19 mouse cellular contexts compared by ENCODE assay signal in genomic region chr7:34750350-34750749, GRCm38 (mm10).
DNase-seq lines count a peak whose midpoint lies in the region; ATAC-seq and TF ChIP-seq lines count a peak whose summit lies in the region.
"Had no signal": no experiment of that assay in that cellular context is flagged by ENCODE, and none has a peak within 500 bp of the region (broad histone marks: within the 10 kb centered on the region; RNA-seq: fewer than 3 reads in every experiment).

No protein-coding gene starts in this region.

- H3K9me3 ChIP-seq in forebrain, embryonic 10.5 days: peaks cover 3% of the 10 kb centered on the region; the same call in 1 of the 2 replicates
- no peaks in the 10 kb centered on the region for H3K9me3 ChIP-seq in forebrain, postnatal 0 days (ENCODE audit: low read length)
- no peaks in the 10 kb centered on the region for H3K9me3 ChIP-seq in hindbrain, embryonic 10.5 days
- H3K9me3 ChIP-seq in hindbrain, embryonic 16.5 days (ENCODE audit: control insufficient read depth, low read length): no peaks in the 10 kb centered on the region
- no peaks in the 10 kb centered on the region for H3K9me3 ChIP-seq in kidney, postnatal 0 days (replicated peaks; ENCODE audit: low read length)
- H3K9me3 ChIP-seq in neural tube, embryonic 13.5 days: no peaks in the 10 kb centered on the region
- no peaks in the 10 kb centered on the region for H3K9me3 ChIP-seq in neural tube, embryonic 15.5 days (replicated peaks)
- H3K9me3 ChIP-seq: embryonic facial prominence, embryonic 15.5 days; heart, embryonic 13.5 days; hindbrain, embryonic 12.5 days had no signal

- no peak overlapping the region for H3K4me2 ChIP-seq in forebrain, postnatal 0 days (ENCODE audit: low read depth)
- no peak overlapping the region for H3K4me2 ChIP-seq in hindbrain, embryonic 16.5 days (ENCODE audit: low read length)
- no peak overlapping the region for H3K4me2 ChIP-seq in kidney, postnatal 0 days (ENCODE audit: low read length)
- no peak overlapping the region for H3K4me2 ChIP-seq in neural tube, embryonic 13.5 days
- no peak overlapping the region for H3K4me2 ChIP-seq in neural tube, embryonic 15.5 days
- H3K4me2 ChIP-seq: embryonic facial prominence, embryonic 15.5 days; heart, embryonic 13.5 days; hindbrain, embryonic 12.5 days had no signal

- H3K27ac ChIP-seq in forebrain, embryonic 10.5 days: peak overlapping the region; percentile 73
- no peak overlapping the region for H3K27ac ChIP-seq in forebrain, postnatal 0 days (ENCODE audit: low read depth, low read length)
- H3K27ac ChIP-seq in hindbrain, embryonic 10.5 days: peak overlapping the region; percentile 46; the same call in 1 of the 2 replicates
- no peak overlapping the region for H3K27ac ChIP-seq in hindbrain, embryonic 16.5 days (ENCODE audit: low read depth, low read length)
- H3K27ac ChIP-seq in kidney, postnatal 0 days: peak overlapping the region; percentile 68
- H3K27ac ChIP-seq in neural tube, embryonic 13.5 days (replicated peaks): 0 out of 2 replicates have a peak overlapping the region, but pooled peaks have one; percentile 9
- no peak overlapping the region for H3K27ac ChIP-seq in neural tube, embryonic 15.5 days (replicated peaks)
- H3K27ac ChIP-seq: embryonic facial prominence, embryonic 15.5 days; heart, embryonic 13.5 days; hindbrain, embryonic 12.5 days; hindbrain, postnatal 0 days had no signal

- peaks cover 60% of the 10 kb centered on the region for H3K4me1 ChIP-seq in forebrain, embryonic 10.5 days
- H3K4me1 ChIP-seq in forebrain, postnatal 0 days (ENCODE audit: insufficient read depth): no peaks in the 10 kb centered on the region; the same call in 1 of the 2 replicates
- peaks cover 62% of the 10 kb centered on the region for H3K4me1 ChIP-seq in hindbrain, embryonic 10.5 days (replicated peaks)
- H3K4me1 ChIP-seq in hindbrain, embryonic 16.5 days (ENCODE audit: control insufficient read depth, insufficient read depth, low read depth, low read length): peaks cover 20% of the 10 kb centered on the region
- H3K4me1 ChIP-seq in kidney, postnatal 0 days (replicated peaks; ENCODE audit: insufficient read depth, low read length): peaks cover 25% of the 10 kb centered on the region
- peaks cover 56% of the 10 kb centered on the region for H3K4me1 ChIP-seq in neural tube, embryonic 13.5 days (replicated peaks)
- H3K4me1 ChIP-seq in neural tube, embryonic 15.5 days: peaks cover 46% of the 10 kb centered on the region
- H3K4me1 ChIP-seq: embryonic facial prominence, embryonic 15.5 days had no signal

- H3K4me3 ChIP-seq in forebrain, embryonic 10.5 days: no peak overlapping the region
- no peak overlapping the region for H3K4me3 ChIP-seq in forebrain, postnatal 0 days (ENCODE audit: low read depth, low read length)
- no peak overlapping the region for H3K4me3 ChIP-seq in hindbrain, embryonic 10.5 days
- no peak overlapping the region for H3K4me3 ChIP-seq in hindbrain, embryonic 16.5 days (ENCODE audit: low read length)
- no peak overlapping the region for H3K4me3 ChIP-seq in kidney, postnatal 0 days (replicated peaks; ENCODE audit: low read depth, low read length)
- no peak overlapping the region for H3K4me3 ChIP-seq in neural tube, embryonic 13.5 days
- H3K4me3 ChIP-seq in neural tube, embryonic 15.5 days (replicated peaks): no peak overlapping the region
- H3K4me3 ChIP-seq: embryonic facial prominence, embryonic 15.5 days; erythroblast, embryonic 14.5 days; heart, embryonic 13.5 days; hindbrain, embryonic 12.5 days had no signal

- DNase-seq in forebrain, embryonic 10.5 days (ENCODE audit: extremely low spot score, low spot score): no peak
- no peak for DNase-seq in forebrain, postnatal 0 days
- no peak for DNase-seq in hindbrain, embryonic 10.5 days (ENCODE audit: low spot score)
- peak; percentile 51 for DNase-seq in kidney, postnatal 0 days (ENCODE audit: low spot score)
- no peak for DNase-seq in kidney, adult 8-10 months
- DNase-seq: adrenal gland, adult 8-10 months; cerebellum, adult 2 months; gastrocnemius, postnatal 36 days; heart, adult 11 months had no signal

- H3K36me3 ChIP-seq in forebrain, embryonic 10.5 days (replicated peaks): no peaks in the 10 kb centered on the region
- H3K36me3 ChIP-seq in forebrain, postnatal 0 days (ENCODE audit: insufficient read depth): no peaks in the 10 kb centered on the region
- H3K36me3 ChIP-seq in hindbrain, embryonic 10.5 days: no peaks in the 10 kb centered on the region
- H3K36me3 ChIP-seq in hindbrain, embryonic 16.5 days (ENCODE audit: control insufficient read depth, insufficient read depth, low read length): no peaks in the 10 kb centered on the region
- H3K36me3 ChIP-seq in kidney, postnatal 0 days (ENCODE audit: insufficient read depth, low read length): no peaks in the 10 kb centered on the region
- no peaks in the 10 kb centered on the region for H3K36me3 ChIP-seq in neural tube, embryonic 13.5 days
- no peaks in the 10 kb centered on the region for H3K36me3 ChIP-seq in neural tube, embryonic 15.5 days
- H3K36me3 ChIP-seq: embryonic facial prominence, embryonic 15.5 days; G1E; heart, embryonic 13.5 days; hindbrain, embryonic 12.5 days had no signal

- no peak overlapping the region for H3K9ac ChIP-seq in forebrain, postnatal 0 days
- no peak overlapping the region for H3K9ac ChIP-seq in hindbrain, embryonic 16.5 days (ENCODE audit: low read depth, low read length)
- H3K9ac ChIP-seq in kidney, postnatal 0 days (ENCODE audit: low read depth, low read length): no peak overlapping the region
- H3K9ac ChIP-seq in neural tube, embryonic 13.5 days: no peak overlapping the region
- H3K9ac ChIP-seq in neural tube, embryonic 15.5 days (replicated peaks): no peak overlapping the region
- H3K9ac ChIP-seq: embryonic facial prominence, embryonic 15.5 days; heart, embryonic 13.5 days; hindbrain, embryonic 12.5 days had no signal

- TF ChIP-seq CTCF in forebrain, postnatal 0 days (IDR thresholded peaks at IDR 0.05; ENCODE audit: low read depth): no peak
- no peak for TF ChIP-seq CTCF in kidney, postnatal 0 days (IDR thresholded peaks at IDR 0.05; ENCODE audit: low read depth)

- no peak for ATAC-seq in forebrain, postnatal 0 days
- no peak for ATAC-seq in hindbrain, embryonic 16.5 days
- no peak; the same call in 1 of the 2 replicates for ATAC-seq in kidney, postnatal 0 days (replicated peaks; ENCODE audit: low FRiP score, low read depth)
- no peak for ATAC-seq in neural tube, embryonic 13.5 days (ENCODE audit: low read depth)
- ATAC-seq in neural tube, embryonic 15.5 days (ENCODE audit: low FRiP score): no peak
- ATAC-seq: CD4-positive, CD25-positive, alpha-beta regulatory T cell, adult 4 months; hindbrain, postnatal 0 days had no signal

- 44% methylated on average over 7 of the region's 7 CpGs for WGBS in forebrain, embryonic 10.5 days
- WGBS in forebrain, postnatal 0 days: 29% methylated on average over 7 of the region's 7 CpGs
- WGBS in hindbrain, embryonic 10.5 days: 59% methylated on average over 7 of the region's 7 CpGs
- 32% methylated on average over 7 of the region's 7 CpGs for WGBS in hindbrain, embryonic 16.5 days
- WGBS in kidney, postnatal 0 days: 40% methylated on average over 7 of the region's 7 CpGs
- WGBS in neural tube, embryonic 13.5 days: 46% methylated on average over 7 of the region's 7 CpGs
- 35% methylated on average over 7 of the region's 7 CpGs for WGBS in neural tube, embryonic 15.5 days

- no peaks in the 10 kb centered on the region for H3K27me3 ChIP-seq in forebrain, embryonic 10.5 days (ENCODE audit: poor library complexity, severe bottlenecking)
- H3K27me3 ChIP-seq in forebrain, postnatal 0 days (ENCODE audit: insufficient read depth, low read length): no peaks in the 10 kb centered on the region
- H3K27me3 ChIP-seq in hindbrain, embryonic 10.5 days (ENCODE audit: insufficient read depth, poor library complexity, severe bottlenecking): no peaks in the 10 kb centered on the region
- no peaks in the 10 kb centered on the region for H3K27me3 ChIP-seq in hindbrain, embryonic 16.5 days (replicated peaks; ENCODE audit: control insufficient read depth, insufficient read depth, low read length)
- no peaks in the 10 kb centered on the region for H3K27me3 ChIP-seq in kidney, postnatal 0 days (ENCODE audit: insufficient read depth, low read length)
- H3K27me3 ChIP-seq in neural tube, embryonic 13.5 days: no peaks in the 10 kb centered on the region
- H3K27me3 ChIP-seq in neural tube, embryonic 15.5 days (replicated peaks): no peaks in the 10 kb centered on the region; the same call in 1 of the 2 replicates
- H3K27me3 ChIP-seq: hindbrain, embryonic 12.5 days had no signal

Comparison
In these comparisons a context has a peak if more than half of its experiments do, and no peak if none do; other contexts are left out.
1. H3K27ac ChIP-seq: peak in forebrain, embryonic 10.5 days (single experiment), hindbrain, embryonic 10.5 days (single experiment), kidney, postnatal 0 days (single experiment) and neural tube, embryonic 13.5 days (single experiment); none in forebrain, postnatal 0 days (single experiment), hindbrain, embryonic 16.5 days (single experiment) and neural tube, embryonic 15.5 days (single experiment).